Mouse (Mus musculus): ENCODE data around the gene Hint3.
A peak's percentile ranks its signal among the peaks of the same experiment; 100 is the strongest.
"Not testable (repeated sequence)": the region's sequence is repeated elsewhere in the genome, so short reads cannot be mapped to it uniquely, and the experiment has no call there.

The Hint3 gene

DNA sequence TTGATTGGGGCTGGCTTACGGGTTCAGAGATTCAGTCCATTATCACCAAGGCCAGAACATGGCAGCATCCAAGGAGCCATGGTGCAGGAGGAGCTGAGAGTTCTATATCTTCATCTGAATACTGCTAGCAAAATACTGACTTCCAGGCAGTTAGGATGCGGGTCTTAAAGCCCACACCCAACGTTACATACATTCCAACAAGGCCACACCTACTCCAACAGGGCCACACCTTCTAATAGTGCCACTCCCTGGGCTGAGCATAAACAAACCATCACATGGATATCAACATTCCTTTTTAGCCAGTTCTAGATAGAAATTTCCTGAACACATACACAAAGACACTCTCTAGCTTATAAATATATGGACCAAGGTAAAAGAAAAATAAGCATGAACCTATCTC is at the start of gene Hint3:
Gene Hint3 (minus strand): TSS at position 120 of the 400 bp plus-strand sequence.
- no peak for DNase-seq (ENCODE audit: extremely low spot score, low spot score)

DNA sequence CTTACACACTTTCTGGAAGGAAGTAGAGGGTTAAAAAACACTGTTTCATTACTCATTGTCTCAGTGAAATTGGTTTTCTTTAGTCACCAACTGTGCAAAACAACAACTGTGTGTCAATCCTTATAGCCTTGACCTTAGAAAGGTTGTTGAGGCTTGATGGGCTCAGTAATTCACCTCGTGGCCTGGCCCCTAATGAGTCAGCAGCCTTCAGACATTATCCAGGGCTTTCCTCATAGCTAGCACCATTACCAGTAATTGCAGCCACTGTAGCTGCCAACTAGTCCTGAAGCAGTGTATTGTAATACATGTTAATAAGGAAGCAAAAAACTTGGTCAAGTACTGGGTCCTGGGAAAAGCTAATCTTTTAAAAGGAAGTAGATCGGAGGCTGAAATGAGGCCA is 48.6 kb upstream of the Hint3 start:
- DNase-seq (ENCODE audit: extremely low spot score, low spot score): no peak

DNA sequence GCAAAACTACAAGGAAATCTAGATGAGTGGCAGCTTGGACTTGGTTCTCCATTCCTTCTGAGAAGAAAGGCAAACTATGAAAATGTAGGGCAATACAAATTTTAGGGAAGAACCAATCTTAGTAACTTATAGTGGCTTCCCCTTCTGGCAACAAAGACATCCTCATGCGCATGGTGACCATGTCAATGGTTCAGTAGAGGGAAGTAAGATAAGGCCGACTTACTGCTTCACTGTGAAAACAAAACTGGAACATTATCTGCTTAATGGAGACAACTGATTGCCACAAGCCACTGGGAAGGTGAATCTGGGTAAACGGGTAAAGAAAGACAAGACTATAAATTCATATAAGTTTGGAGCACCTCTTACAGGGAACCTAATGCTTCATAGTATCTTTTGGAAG is 45.4 kb upstream of the Hint3 start:
- no peak for DNase-seq (ENCODE audit: extremely low spot score, low spot score)

DNA sequence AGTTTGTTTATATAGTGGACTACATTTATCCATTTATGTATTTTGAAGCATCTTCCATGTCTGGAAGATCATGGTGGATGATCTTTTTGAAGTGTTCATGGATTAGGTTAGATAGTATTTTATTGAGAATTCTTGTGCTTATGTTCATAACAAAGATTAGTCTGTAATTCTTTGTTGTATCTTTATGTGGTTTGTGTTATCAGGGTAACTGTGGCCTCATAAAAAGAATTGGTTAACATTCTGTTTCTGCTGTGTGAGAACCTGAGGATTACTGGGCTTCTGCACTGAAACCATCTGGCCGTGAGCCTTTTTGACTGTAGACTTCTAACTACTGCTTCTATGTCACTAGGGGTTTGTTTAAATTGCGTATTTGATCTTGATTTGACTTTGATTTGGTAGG is 37.1 kb upstream of the Hint3 start:
- no peak for DNase-seq (ENCODE audit: extremely low spot score, low spot score)

DNA sequence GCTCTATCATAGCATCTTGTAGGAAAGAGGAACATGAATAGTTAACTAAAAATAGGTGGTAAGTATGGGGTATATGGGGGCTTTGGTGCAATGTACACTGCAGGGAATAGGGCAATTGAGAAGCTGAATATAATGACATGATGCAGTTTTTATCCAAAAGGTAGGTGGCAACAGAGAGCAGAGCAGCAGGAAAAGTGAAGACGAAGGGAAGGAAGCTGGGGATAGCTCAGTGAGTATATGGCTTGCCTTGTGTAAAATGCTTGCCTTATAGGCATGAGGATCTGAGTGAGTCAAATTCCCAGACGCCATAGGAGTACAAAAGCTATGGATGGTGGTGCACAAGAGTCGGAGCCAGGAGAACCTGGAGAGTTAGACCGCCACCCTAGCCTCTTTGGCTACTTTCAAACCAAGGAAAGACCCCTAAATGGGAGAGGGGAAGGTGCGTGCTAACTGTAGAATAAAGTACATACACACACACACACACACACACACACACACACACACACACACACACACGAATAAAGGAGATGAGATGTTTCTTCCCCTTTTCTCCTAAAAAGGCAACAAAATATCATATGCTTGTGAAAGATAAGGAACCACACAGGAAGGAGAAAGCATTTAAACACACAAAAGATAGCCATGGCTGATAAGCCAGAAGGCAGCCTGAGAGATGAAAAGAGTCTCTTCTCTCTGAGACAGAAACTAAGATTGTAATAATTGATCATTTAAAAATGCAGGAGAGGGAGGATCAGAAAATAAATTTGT is 31.3 kb upstream of the Hint3 start:
- DNase-seq (ENCODE audit: extremely low spot score, low spot score): no peak

DNA sequence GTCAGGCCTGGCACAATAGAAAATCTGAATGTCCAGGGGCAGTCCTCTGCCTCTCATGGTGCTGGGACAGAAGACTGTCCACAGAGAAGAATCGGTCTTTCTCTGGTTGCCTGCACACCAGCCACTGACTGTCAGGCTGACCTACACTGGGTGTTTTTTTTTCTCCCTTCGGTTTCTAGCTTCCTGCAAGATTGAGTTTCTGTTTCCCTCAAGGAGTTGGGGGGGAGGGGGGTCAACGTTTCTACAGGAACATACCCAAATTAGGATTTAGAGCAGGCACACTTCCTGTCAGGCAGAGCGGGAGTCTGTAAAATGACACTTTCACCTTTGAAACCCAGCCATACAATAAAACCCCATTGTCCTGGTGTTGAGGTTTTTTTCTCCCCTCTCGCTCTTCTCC is 26.2 kb upstream of the Hint3 start:
- DNase-seq (ENCODE audit: extremely low spot score, low spot score): peak; percentile 42

DNA sequence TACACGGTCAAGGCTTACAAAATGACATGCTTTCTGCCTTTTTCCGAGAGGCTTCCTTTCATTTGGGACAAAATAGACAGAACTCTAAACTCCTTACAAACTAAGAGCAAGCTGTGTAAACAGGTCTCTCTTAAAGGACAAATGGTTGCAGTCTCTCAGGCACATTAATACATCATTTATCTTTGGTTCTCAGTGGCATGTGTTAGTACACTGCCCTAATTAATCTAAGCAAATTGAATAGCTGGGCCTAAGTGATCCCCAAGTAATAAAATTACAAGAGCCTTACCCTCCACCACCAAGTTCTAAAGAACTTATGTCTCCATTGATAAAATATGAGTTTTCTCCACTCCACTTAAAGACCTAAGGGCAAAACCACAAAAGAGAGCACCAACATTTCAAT is 18.2 kb upstream of the Hint3 start:
- no peak for DNase-seq (ENCODE audit: extremely low spot score, low spot score)

DNA sequence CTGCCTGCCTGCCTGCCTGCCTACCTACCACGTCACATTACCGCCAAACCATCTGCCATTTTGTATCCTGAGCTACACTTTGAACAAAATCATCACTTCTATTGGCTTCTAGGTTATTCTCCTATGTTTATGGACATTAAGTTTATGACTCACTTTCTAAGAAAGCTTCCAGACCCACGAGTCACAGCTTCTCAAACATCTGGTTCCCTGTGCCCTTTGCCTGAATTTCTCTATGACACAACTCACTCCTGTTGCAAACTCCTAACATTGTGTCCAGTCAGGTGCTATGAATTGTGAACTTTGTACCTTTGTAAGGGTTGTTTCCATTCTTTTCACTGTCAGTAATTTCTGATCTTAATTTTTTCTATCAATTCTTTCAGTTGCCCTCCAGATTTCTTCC is 8.8 kb upstream of the Hint3 start:
- DNase-seq (ENCODE audit: extremely low spot score, low spot score): no peak

DNA sequence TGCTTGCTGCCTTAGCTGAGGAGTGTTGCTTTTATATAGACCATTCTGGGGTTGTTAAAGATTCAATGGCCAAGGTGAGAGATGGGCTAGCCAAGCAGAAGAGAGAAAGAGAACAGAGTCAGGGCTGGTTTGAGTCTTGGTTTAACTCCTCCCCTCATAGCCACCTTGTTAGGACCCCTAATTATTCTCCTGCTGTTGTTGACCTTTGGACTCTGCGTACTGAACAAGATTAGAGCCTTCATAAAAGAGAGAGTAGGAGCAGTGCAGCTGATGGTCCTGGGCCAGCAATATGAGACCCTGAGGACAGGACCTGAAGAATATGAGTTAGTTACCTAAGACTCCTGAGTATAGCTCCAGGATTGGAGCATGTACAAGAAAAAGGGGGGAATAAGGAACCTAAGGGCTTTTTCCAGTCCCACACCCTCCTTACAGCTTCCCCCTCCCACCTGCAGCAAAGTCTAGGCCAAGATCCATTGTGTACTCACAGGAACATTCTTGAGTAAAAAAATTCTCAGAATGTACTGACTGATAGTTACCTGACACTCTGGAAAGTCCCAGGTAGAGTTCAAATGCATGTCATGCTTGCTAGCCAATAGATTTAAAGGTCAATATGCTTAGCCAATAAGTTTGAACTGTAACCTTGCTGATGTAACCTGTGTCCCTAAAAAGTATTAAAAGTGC is 7.2 kb upstream of the Hint3 start:
- DNase-seq (ENCODE audit: extremely low spot score, low spot score): not testable (repeated sequence)

DNA sequence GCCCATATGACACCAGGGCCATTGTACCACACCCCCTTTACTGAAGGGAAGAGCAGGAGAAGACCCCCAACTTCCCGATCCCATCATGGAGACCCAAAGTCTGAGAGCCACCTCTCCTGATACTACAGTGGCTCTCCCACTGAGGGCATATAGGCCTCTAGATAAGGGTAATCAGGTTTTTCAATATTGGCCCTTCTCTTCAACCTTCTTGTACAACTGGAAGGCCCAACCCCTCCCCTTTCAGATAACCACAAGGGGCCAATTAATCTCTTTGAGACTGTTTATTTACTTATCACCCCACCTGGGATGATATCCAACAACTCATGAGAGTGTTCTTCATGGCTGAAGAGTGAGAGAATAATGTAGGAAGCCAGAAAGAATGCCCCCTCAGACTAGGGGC is 3.3 kb upstream of the Hint3 start:
- no peak for DNase-seq (ENCODE audit: extremely low spot score, low spot score)

DNA sequence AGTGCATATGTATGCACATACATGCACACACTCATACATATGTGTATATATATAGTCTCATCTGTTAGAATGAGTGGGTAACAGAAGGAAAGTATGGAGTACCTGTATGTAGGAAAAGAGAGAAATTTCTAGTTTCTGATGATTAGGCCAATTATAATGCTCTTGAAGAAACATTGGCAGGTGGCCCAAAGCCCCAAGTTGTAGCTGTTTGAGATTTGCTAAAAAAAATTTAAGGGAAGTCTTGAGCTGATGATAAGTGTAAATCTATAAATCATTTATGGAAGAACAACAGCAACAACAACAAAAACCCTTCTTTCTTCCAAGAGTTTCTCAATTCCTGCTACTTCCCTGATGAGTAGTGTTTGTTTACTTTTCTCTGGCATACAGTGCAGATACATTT is 545 bp upstream of the Hint3 start:
- DNase-seq (ENCODE audit: extremely low spot score, low spot score): no peak

DNA sequence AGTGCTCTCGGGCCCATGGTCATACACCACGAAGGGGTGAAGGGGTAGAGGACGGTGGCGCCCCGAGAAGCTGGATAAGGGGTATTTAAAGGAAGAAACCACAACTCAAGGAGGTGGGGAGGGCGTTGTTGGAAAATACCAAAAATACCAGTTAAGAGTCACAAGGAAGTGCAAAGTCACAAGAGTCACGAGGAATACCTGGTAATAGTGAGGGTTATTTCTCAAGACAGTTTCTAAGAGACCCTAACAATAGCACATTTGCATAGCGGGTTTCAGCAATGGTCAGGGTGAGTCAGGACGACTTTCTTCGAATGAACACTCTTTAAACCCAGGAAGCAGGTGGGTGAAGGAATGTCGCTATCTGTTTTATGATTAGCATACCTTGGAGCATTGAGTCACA is 988 bp downstream of the Hint3 start:
- DNase-seq (ENCODE audit: extremely low spot score, low spot score): not testable (repeated sequence)

DNA sequence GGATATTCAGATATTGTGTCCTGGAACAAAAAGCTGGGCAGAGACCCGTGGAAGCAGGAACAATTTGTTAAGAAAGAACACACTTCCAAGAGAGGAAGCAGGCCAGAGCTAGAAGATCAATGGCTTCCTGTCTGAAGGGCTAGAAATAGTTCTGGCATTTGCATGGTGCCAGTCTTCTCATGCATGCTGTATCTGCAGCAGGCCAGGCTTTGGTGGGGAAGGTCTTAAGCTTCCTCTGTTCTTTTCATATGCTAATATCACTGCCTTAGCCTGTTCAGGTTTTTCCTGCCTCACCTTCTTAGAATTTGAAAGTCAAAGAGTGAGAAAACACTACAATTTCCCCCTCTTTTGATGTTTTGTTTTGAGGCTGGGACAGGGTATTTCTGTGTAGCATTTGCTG is 1.9 kb downstream of the Hint3 start:
- no peak for DNase-seq (ENCODE audit: extremely low spot score, low spot score)

DNA sequence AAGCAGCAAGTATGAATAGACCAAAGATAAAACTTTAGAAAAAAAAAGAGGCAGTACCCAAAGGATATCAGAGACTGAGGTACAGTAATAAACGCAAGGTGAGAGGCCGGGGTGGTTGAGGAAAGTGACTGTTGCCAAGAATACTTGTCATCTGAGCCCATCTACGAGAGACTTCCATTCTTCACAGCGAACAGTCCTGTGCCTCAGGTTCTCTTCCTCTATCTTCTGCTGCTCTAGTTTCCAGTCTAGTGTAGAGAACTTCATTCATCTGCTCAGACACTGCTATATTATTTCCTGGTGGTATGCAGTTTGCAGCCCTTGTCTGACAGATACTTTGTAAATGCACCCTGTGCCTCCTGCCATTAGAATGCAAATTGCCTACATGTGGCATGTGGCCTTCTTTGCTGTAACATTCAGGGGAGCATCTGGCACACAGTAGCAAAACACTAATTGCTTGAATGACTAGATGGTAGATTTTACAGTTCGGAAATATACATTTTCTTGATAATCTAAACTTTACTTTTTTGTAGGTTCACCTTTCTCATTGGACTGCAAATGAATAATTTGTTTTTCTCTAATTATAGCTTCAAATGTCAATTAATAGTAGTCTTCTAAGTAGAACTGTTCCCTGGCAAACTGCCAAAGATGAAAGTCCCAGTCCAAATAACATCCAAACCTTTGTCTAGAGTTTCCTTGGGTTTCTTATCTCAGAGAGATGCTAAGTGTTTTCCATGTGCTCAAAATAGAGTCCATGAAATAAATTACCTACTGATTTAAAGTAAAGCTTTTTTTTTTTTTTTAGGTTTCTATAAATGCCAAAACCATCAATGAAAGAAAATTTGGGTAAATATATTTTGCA is 5.0 kb downstream of the Hint3 start:
- no peak for DNase-seq (ENCODE audit: extremely low spot score, low spot score)

DNA sequence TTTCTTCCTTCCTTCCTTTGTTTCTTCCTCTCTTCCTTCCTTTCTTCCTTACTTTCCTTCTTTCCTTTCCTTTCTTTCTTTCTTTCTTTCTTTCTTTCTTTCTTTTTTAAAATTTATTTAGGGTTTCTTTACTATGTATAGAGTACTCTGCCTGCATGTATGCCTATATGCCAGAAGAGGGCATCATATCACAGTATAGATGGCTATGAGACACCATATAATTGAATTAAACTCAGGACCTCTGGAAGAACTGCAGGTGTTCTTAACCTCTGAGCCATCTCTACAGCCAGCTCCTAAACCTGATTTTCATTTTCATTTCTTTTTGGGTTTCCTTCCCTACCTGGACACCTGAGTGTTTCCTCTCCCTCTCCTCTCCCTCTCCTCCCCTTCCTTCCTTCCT is 6.5 kb downstream of the Hint3 start:
- DNase-seq (ENCODE audit: extremely low spot score, low spot score): no peak

DNA sequence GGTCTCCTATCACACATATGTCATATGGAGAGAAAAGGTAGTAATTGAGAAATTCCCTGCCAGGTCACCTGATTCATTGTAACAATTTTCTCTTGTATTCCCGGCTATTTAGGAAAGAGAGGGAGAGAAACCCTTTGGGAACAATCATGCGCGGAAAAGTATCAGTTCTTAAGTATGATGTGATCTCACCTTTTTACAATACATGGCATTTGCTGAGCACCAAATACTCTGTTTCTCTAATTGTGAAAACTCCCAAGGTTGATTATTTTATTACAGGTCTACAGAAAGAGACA is 10.6 kb downstream of the Hint3 start:
- DNase-seq (ENCODE audit: extremely low spot score, low spot score): no peak

DNA sequence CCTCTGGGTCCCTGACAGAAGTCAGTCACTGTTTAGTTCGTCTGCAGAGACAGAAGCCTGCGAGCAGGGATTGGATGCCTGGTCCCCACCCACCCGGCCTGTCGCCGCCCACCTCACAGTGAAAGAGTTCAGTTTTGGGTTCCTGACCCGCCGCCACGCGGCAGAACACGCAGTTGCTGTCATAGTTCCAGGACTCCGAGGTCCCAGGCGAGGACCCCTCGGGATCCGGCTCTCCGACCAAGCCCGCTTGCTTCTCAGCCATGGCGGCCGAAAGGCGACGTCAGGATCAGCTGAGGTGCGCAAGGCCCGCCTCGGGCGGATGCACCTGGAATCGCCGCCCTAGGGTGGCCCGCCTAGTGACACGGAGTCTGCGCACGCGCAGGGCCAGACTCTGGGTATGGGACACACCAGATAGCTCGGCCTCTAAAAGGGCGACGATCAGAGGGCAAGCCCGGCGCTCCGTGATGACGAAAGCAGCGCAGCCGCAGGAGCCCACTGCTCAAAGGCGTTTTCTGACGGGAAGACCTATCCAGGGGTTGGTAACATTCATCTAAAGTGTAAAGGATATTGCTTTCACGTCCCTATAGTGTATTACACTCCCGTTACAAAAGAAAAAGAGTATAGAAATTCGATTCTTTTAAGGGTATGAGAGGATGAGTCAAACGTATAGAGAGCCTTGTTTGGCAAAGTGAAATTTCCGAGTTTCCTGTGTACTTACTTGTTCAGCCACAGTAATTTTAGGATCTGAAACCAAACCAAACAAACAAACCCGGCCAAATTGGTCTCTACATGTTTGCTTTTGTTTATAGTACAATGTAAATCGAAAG is 11.1 kb downstream of the Hint3 start:
- peak; percentile 98 for DNase-seq (ENCODE audit: extremely low spot score, low spot score)

DNA sequence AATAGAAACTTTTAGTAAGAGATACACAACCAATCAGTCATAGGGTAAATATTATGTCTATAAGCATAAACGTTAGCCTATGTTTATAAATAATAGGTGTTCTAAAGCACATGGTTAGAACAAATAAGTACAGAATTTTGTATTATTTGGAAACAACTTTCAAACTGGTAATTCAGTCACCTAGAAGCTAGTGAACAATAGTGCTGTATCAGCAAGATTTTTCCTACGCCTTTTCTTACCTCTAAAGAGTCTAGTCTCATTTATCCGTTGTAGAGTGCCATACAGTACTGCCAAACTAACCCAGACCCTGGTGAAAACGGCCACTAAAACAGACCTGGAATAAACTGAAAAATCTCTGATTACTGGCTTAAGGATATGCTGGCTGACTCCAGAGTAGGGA is 16.4 kb downstream of the Hint3 start:
- no peak for DNase-seq (ENCODE audit: extremely low spot score, low spot score)

DNA sequence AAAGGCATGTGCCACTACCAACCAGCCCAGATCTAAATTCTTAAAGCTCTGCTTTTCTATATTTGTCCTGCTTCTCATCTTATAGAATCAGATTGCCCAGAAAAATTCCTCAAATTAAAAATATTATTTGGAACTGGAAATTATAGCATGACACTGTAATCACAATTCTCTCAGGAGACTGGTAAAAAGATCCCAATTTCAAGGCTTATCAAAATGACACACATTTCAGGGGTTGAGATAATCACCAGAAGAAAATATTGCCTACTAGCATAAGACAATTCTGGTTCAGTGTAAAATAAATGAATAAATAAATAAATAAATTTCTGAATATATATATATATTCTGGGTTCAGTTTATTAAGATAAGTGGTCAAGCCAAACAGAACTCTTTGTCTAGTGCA is 19.8 kb downstream of the Hint3 start:
- no peak for DNase-seq (ENCODE audit: extremely low spot score, low spot score)

DNA sequence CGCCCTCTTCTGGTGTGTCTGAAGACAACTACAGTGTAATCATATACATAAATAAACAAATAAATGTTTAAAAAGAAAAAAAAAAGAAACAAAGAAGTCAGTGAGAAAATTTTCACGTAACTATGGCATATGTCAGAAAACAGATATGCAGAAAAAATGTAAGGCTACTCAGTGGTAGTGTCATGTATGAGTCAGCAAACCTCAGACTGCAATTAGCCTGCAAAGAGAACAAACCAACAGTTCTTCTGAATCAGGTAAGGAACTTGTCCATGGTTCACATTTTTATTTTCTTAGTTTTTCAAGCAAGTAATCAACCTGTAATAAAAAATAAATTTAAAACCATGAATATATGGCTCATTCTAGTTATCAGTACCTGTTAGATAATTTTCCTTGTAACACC is 21.3 kb downstream of the Hint3 start:
- DNase-seq (ENCODE audit: extremely low spot score, low spot score): no peak

DNA sequence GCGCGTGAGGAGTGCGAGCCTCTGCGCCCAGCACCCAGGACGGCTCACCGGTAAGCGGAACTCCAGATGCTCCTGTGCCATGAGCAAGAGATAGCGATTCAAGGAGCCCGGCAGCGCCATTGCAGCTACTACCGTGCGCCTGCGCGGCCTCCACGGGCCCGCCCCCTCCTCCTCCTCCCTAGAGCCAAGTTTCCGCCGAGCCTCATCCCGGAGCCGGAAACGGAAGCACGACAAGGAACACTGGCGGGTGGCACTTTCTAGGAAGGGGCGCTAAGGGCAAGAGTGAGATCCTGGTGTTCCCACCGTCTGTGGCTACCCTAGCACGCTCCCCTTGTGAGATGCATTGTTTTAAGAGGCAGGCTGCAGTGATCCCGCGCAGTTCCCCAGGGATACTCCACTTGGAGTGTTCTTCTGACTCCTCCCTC is 28.9 kb downstream of the Hint3 start, which contains the start of gene Trmt11:
Gene Trmt11 (minus strand): TSS at position 208 of the 425 bp plus-strand sequence.
- DNase-seq (ENCODE audit: extremely low spot score, low spot score): peak; percentile 91

Data from neural tube, embryonic 10.5 days (tissue).